Comparison of ENCODE assay signal across 11 mouse cellular contexts in the genomic region with DNA sequence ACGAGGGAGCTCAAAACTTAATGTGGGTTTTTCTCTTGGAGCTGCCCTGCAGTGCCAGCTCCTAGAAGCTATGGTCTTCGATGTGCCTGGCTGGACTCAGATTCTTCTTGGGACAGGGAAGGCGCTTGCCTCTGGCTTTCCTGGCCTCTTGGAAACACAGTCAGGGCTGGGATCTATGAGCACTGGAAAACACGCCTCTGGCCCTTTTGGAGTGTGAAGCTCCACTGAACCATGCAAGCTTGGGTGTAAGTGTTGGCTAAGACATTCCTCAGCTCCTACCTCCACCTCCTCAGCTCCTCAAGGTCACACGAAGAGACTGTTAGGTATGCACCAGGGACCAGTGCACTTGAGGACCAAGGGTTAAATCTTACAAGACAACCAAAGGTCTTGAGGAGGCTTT. TPM values are rescaled to one million over a fixed set of nuclear protein-coding genes. Genes with fewer than 3 reads are reported as not detected.
DNase-seq lines count a peak whose midpoint lies in the region; ATAC-seq and TF ChIP-seq lines count a peak whose summit lies in the region.
"Had no signal": no experiment of that assay in that cellular context is flagged by ENCODE, and none has a peak within 500 bp of the region (broad histone marks: within the 10 kb centered on the region; RNA-seq: fewer than 3 reads in every experiment).

No protein-coding gene starts in this region.

- H3K27ac ChIP-seq in heart, embryonic 13.5 days (replicated peaks) = no peak overlapping the region
- H3K27ac ChIP-seq in MEL (ENCODE audit: control insufficient read depth, low read depth, low read length) = no peak overlapping the region
- H3K27ac ChIP-seq in hindbrain, embryonic 16.5 days (ENCODE audit: low read depth, low read length) = no peak overlapping the region
- H3K27ac ChIP-seq in limb, embryonic 15.5 days = no peak overlapping the region

- no peak for ATAC-seq in heart, embryonic 13.5 days (ENCODE audit: extremely low read depth, insufficient number of reproducible peaks, low FRiP score, low TSS enrichment)
- no peak for ATAC-seq in hindbrain, embryonic 16.5 days
- no peak for ATAC-seq in limb, embryonic 15.5 days (ENCODE audit: insufficient number of reproducible peaks, low FRiP score, low TSS enrichment, low read depth)
- ATAC-seq in erythroblast, adult 5-6 weeks (replicated peaks; ENCODE audit: low FRiP score, poor library complexity, severe bottlenecking) = no peak

- 29% methylated on average over 5 of the region's 5 CpGs for WGBS in heart, embryonic 13.5 days
- 36% methylated on average over 5 of the region's 5 CpGs for WGBS in hindbrain, embryonic 16.5 days
- 38% methylated on average over 5 of the region's 5 CpGs for WGBS in limb, embryonic 15.5 days

- H3K4me1 ChIP-seq in heart, embryonic 13.5 days = peaks cover 47% of the 10 kb centered on the region
- H3K4me1 ChIP-seq in MEL (ENCODE audit: control insufficient read depth in 1 of 2, insufficient read depth in 2 of 2, low read length in 2 of 2) = peaks cover 4 to 8% of the 10 kb centered on the region in 2 experiments; a peak in 3 of 4 replicates
- peaks cover 14% of the 10 kb centered on the region for H3K4me1 ChIP-seq in hindbrain, embryonic 16.5 days (ENCODE audit: control insufficient read depth, insufficient read depth, low read depth, low read length)
- H3K4me1 ChIP-seq in limb, embryonic 15.5 days = peaks cover 39% of the 10 kb centered on the region

- peak overlapping the region; percentile 73 for H3K4me3 ChIP-seq in heart, embryonic 13.5 days
- peak overlapping the region; percentile 88 to 100 for H3K4me3 ChIP-seq in MEL (ENCODE audit: control insufficient read depth in 1 of 2, insufficient read depth in 1 of 2, low read depth in 2 of 2, low read length in 2 of 2)
- no peak overlapping the region for H3K4me3 ChIP-seq in hindbrain, embryonic 16.5 days (ENCODE audit: low read length)
- peak overlapping the region; percentile 54; the same call in 1 of the 2 replicates for H3K4me3 ChIP-seq in limb, embryonic 15.5 days

- TF ChIP-seq RAD21 in MEL (IDR thresholded peaks at IDR 0.05; ENCODE audit: low read depth, low read length) = no peak

- no peak for TF ChIP-seq CTCF in MEL (IDR thresholded peaks at IDR 0.05 in 2 of 3, conservative IDR thresholded peaks at IDR 0.05 in 1 of 3; ENCODE audit: control insufficient read depth in 1 of 3, insufficient read depth in 1 of 3, low read depth in 2 of 3, low read length in 3 of 3, poor library complexity in 1 of 3, severe bottlenecking in 1 of 3)

- no peak for TF ChIP-seq EP300 in MEL (IDR thresholded peaks at IDR 0.05; ENCODE audit: low read depth in 1 of 2, low read length in 2 of 2)

- no peaks in the 10 kb centered on the region for H3K36me3 ChIP-seq in heart, embryonic 13.5 days
- H3K36me3 ChIP-seq in MEL (ENCODE audit: control insufficient read depth in 1 of 2, insufficient read depth in 2 of 2, low read length in 2 of 2) = no peaks in the 10 kb centered on the region
- no peaks in the 10 kb centered on the region for H3K36me3 ChIP-seq in hindbrain, embryonic 16.5 days (ENCODE audit: control insufficient read depth, insufficient read depth, low read length)
- H3K36me3 ChIP-seq in limb, embryonic 15.5 days = no peaks in the 10 kb centered on the region

- intact Hi-C loops in heart, postnatal 25 days (cut with DNase I) = loop anchor here (5.0 to 10.0 kb wide), 4 partner anchors 327 to 510 kb away; a partner anchor contains a TSS
- intact Hi-C loops in left cerebral cortex, postnatal 25 days (cut with DNase I) = loop anchor here (2.0 to 5.0 kb wide), 5 partner anchors 222 to 463 kb away; no protein-coding TSS in a partner anchor

- H3K9me3 ChIP-seq in heart, embryonic 13.5 days = no peaks in the 10 kb centered on the region
- no peaks in the 10 kb centered on the region for H3K9me3 ChIP-seq in MEL (replicated peaks; ENCODE audit: insufficient read depth, low read length)
- no peaks in the 10 kb centered on the region for H3K9me3 ChIP-seq in hindbrain, embryonic 16.5 days (ENCODE audit: control insufficient read depth, low read length)
- H3K9me3 ChIP-seq in limb, embryonic 15.5 days = no peaks in the 10 kb centered on the region

- H3K9ac ChIP-seq in heart, embryonic 13.5 days = peak overlapping the region; percentile 80
- H3K9ac ChIP-seq in MEL (ENCODE audit: control insufficient read depth, low read depth, low read length, poor library complexity, severe bottlenecking) = peak overlapping the region; percentile 76
- no peak overlapping the region for H3K9ac ChIP-seq in hindbrain, embryonic 16.5 days (ENCODE audit: low read depth, low read length)
- H3K9ac ChIP-seq in limb, embryonic 15.5 days = 0 out of 2 replicates have a peak overlapping the region, but pooled peaks have one; percentile 24

- no peak for DNase-seq in heart, postnatal 25 days (ENCODE audit: low spot score)
- DNase-seq in MEL (ENCODE audit: low read depth, low spot score) = no peak
- DNase-seq in thymus, postnatal 10 days (ENCODE audit: low spot score in 2 of 2) = no peak
- no peak for DNase-seq in left cerebral cortex, postnatal 25 days (ENCODE audit: low spot score in 2 of 2)

- TF ChIP-seq POLR2A in MEL (IDR thresholded peaks at IDR 0.05; ENCODE audit: control insufficient read depth in 1 of 2, insufficient read depth in 1 of 2, low read depth in 1 of 2, low read length in 2 of 2, poor library complexity in 1 of 2) = no peak

- H3K79me2 ChIP-seq in MEL (ENCODE audit: control insufficient read depth, insufficient read depth, low read length, poor library complexity) = no peaks in the 10 kb centered on the region; the same call in 1 of the 2 replicates

- peaks cover 68% of the 10 kb centered on the region for H3K27me3 ChIP-seq in heart, embryonic 13.5 days (replicated peaks)
- H3K27me3 ChIP-seq in MEL (ENCODE audit: control insufficient read depth in 1 of 2, insufficient read depth in 2 of 2, low read length in 2 of 2) = no peaks in the 10 kb centered on the region
- peaks cover 65% of the 10 kb centered on the region for H3K27me3 ChIP-seq in hindbrain, embryonic 16.5 days (replicated peaks; ENCODE audit: control insufficient read depth, insufficient read depth, low read length)
- H3K27me3 ChIP-seq in limb, embryonic 15.5 days = peaks cover 37% of the 10 kb centered on the region

- peak overlapping the region; percentile 88 for H3K4me2 ChIP-seq in heart, embryonic 13.5 days
- H3K4me2 ChIP-seq in hindbrain, embryonic 16.5 days (ENCODE audit: low read length) = peak overlapping the region; percentile 85
- H3K4me2 ChIP-seq in limb, embryonic 15.5 days = peak overlapping the region; percentile 81

TF ChIP-seq in MEL, 35 proteins besides CTCF, POLR2A, EP300 and RAD21:
- no peak; the same call in 1 of the 2 replicates for TF ChIP-seq GABPA (IDR thresholded peaks at IDR 0.05; ENCODE audit: low read depth, low read length)
- TF ChIP-seq CHD2 (IDR thresholded peaks at IDR 0.05; ENCODE audit: low read length) = 0 out of 2 replicates have a peak, but pooled peaks have one; percentile 0

RNA-seq across cellular contexts. Expression of a gene that starts 5.2 kb away (rescaled TPM):
- polyA plus RNA-seq in heart, embryonic 13.5 days (2015; fragmentation: Nextera tagmentation; extraction: Ambion mirVana) = not detected in 2 replicates
- not detected for total RNA-seq in heart, postnatal 25 days (2021)
- total RNA-seq in MEL (2012; rRNA removed) = not detected in 2 replicates
- polyA plus RNA-seq in MEL (2012; ENCODE audit: insufficient read depth in 1 of 2, insufficient read length in 2 of 2, low read depth in 1 of 2, low replicate concordance in 2 of 2, missing spikeins in 1 of 2) = under 1 TPM in 1 of 2 experiments, not detected in 1; 0.21 TPM
- polyA plus RNA-seq in hindbrain, embryonic 16.5 days (2015; fragmentation: Nextera tagmentation; extraction: Ambion mirVana) = not detected in 2 replicates
- not detected in 2 replicates for polyA plus RNA-seq in limb, embryonic 15.5 days (2015; fragmentation: Nextera tagmentation; extraction: Ambion mirVana)
- total RNA-seq in erythroblast, adult 5-6 weeks (2015; ENCODE audit: low replicate concordance) = not detected in 2 replicates
- not detected in 2 replicates for total RNA-seq in erythroblast, adult 5-6 weeks (2017; ENCODE audit: low replicate concordance)
- not detected for total RNA-seq in left cerebral cortex, postnatal 25 days (2021)
- total RNA-seq: adrenal gland, postnatal 36 days had no signal
- polyA plus RNA-seq: erythroblast, embryonic 14.5 days; thymus, postnatal 0 days had no signal

RNA-seq across cellular contexts. Expression of a gene that starts 12.6 kb away (rescaled TPM):
- 2.0 and 2.9 TPM in 2 replicates for polyA plus RNA-seq in heart, embryonic 13.5 days (2015; fragmentation: Nextera tagmentation; extraction: Ambion mirVana)
- total RNA-seq in heart, postnatal 25 days (2021) = 1 to 10 TPM; 6.2 to 7.1 TPM
- total RNA-seq in MEL (2012; rRNA removed) = not detected in 2 replicates
- under 1 TPM in 1 of 2 experiments, not detected in 1; 0.01 TPM for polyA plus RNA-seq in MEL (2012; ENCODE audit: insufficient read depth in 1 of 2, insufficient read length in 2 of 2, low read depth in 1 of 2, low replicate concordance in 2 of 2, missing spikeins in 1 of 2)
- 0.64 and 1.0 TPM in 2 replicates for polyA plus RNA-seq in hindbrain, embryonic 16.5 days (2015; fragmentation: Nextera tagmentation; extraction: Ambion mirVana)
- 3.4 and 4.1 TPM in 2 replicates for polyA plus RNA-seq in limb, embryonic 15.5 days (2015; fragmentation: Nextera tagmentation; extraction: Ambion mirVana)
- 0.38 TPM in 1 of 2 replicates, not detected in the other for total RNA-seq in erythroblast, adult 5-6 weeks (2015; ENCODE audit: low replicate concordance)
- total RNA-seq in erythroblast, adult 5-6 weeks (2017; ENCODE audit: low replicate concordance) = 0.42 and 0.85 TPM in 2 replicates
- total RNA-seq in left cerebral cortex, postnatal 25 days (2021) = 1 to 10 TPM; 1.8 to 2.2 TPM

RNA-seq across cellular contexts. Expression of a gene that starts 41.3 kb away (rescaled TPM):
- polyA plus RNA-seq in heart, embryonic 13.5 days (2015; fragmentation: Nextera tagmentation; extraction: Ambion mirVana) = 2.5 and 3.2 TPM in 2 replicates
- total RNA-seq in heart, postnatal 25 days (2021) = under 1 TPM in 1 of 2 experiments, not detected in 1; 0.08 TPM
- total RNA-seq in MEL (2012; rRNA removed) = 0.07 and 0.12 TPM in 2 replicates
- under 1 TPM in 1 of 2 experiments, not detected in 1; 0.64 TPM for polyA plus RNA-seq in MEL (2012; ENCODE audit: insufficient read depth in 1 of 2, insufficient read length in 2 of 2, low read depth in 1 of 2, low replicate concordance in 2 of 2, missing spikeins in 1 of 2)
- 0.40 TPM in 2 replicates for polyA plus RNA-seq in hindbrain, embryonic 16.5 days (2015; fragmentation: Nextera tagmentation; extraction: Ambion mirVana)
- 14.9 and 21.9 TPM in 2 replicates for polyA plus RNA-seq in limb, embryonic 15.5 days (2015; fragmentation: Nextera tagmentation; extraction: Ambion mirVana)
- total RNA-seq in erythroblast, adult 5-6 weeks (2015; ENCODE audit: low replicate concordance) = not detected in 2 replicates
- not detected in 2 replicates for total RNA-seq in erythroblast, adult 5-6 weeks (2017; ENCODE audit: low replicate concordance)
- total RNA-seq in left cerebral cortex, postnatal 25 days (2021) = under 1 TPM; 0.23 to 0.32 TPM
- total RNA-seq: adrenal gland, postnatal 36 days had no signal
- polyA plus RNA-seq: erythroblast, embryonic 14.5 days; thymus, postnatal 0 days had no signal
